ENCODE assay signal across 7 mouse cellular contexts in genomic region chr17:46160090-46160662, GRCm38 (mm10). TPM values are rescaled to one million over a fixed set of nuclear protein-coding genes. Genes with fewer than 3 reads are reported as not detected.
DNase-seq lines count a peak whose midpoint lies in the region; ATAC-seq and TF ChIP-seq lines count a peak whose summit lies in the region.

No protein-coding gene starts in this region.

- peak overlapping the region; percentile 78 for H3K4me2 ChIP-seq in embryonic facial prominence, embryonic 13.5 days
- peak overlapping the region; percentile 83 for H3K4me2 ChIP-seq in limb, embryonic 12.5 days
- H3K4me2 ChIP-seq in midbrain, embryonic 15.5 days, result peak overlapping the region; percentile 65

- peak; percentile 68 for ATAC-seq in embryonic facial prominence, embryonic 13.5 days (ENCODE audit: insufficient number of reproducible peaks, insufficient read depth, low FRiP score, low TSS enrichment, low read depth)
- peak; percentile 67 for ATAC-seq in limb, embryonic 12.5 days (ENCODE audit: insufficient number of reproducible peaks, insufficient read depth, low FRiP score, low TSS enrichment, low read depth)
- ATAC-seq in midbrain, embryonic 15.5 days (replicated peaks), result peak; percentile 58

- H3K4me3 ChIP-seq in embryonic facial prominence, embryonic 13.5 days, result peak overlapping the region; percentile 80
- peak overlapping the region; percentile 49 for H3K4me3 ChIP-seq in kidney, adult 2 months (ENCODE audit: insufficient read depth, low read depth, low read length)
- H3K4me3 ChIP-seq in limb, embryonic 12.5 days (replicated peaks), result peak overlapping the region; percentile 73
- H3K4me3 ChIP-seq in midbrain, embryonic 15.5 days, result peak overlapping the region; percentile 90

- H3K27me3 ChIP-seq in embryonic facial prominence, embryonic 13.5 days, result no peaks in the 10 kb centered on the region
- H3K27me3 ChIP-seq in kidney, adult 2 months (replicated peaks; ENCODE audit: control insufficient read depth, insufficient read depth, low read length), result no peaks in the 10 kb centered on the region
- no peaks in the 10 kb centered on the region for H3K27me3 ChIP-seq in limb, embryonic 12.5 days
- H3K27me3 ChIP-seq in midbrain, embryonic 15.5 days (replicated peaks), result no peaks in the 10 kb centered on the region

- no peak for TF ChIP-seq POLR2A in kidney, adult 2 months (IDR thresholded peaks at IDR 0.05; ENCODE audit: low read depth, low read length)

- H3K9me3 ChIP-seq in embryonic facial prominence, embryonic 13.5 days, result no peaks in the 10 kb centered on the region
- H3K9me3 ChIP-seq in limb, embryonic 12.5 days, result no peaks in the 10 kb centered on the region
- no peaks in the 10 kb centered on the region for H3K9me3 ChIP-seq in midbrain, embryonic 15.5 days

- peak overlapping the region; percentile 88 for H3K27ac ChIP-seq in embryonic facial prominence, embryonic 13.5 days
- peak overlapping the region; percentile 94 for H3K27ac ChIP-seq in kidney, adult 2 months (ENCODE audit: insufficient read depth, low read depth, low read length)
- H3K27ac ChIP-seq in limb, embryonic 12.5 days, result peak overlapping the region; percentile 89
- H3K27ac ChIP-seq in midbrain, embryonic 15.5 days, result peak overlapping the region; percentile 73

- peak overlapping the region; percentile 61 for H3K9ac ChIP-seq in embryonic facial prominence, embryonic 13.5 days
- peak overlapping the region; percentile 67 for H3K9ac ChIP-seq in limb, embryonic 12.5 days (replicated peaks)
- H3K9ac ChIP-seq in midbrain, embryonic 15.5 days, result peak overlapping the region; percentile 85

- TF ChIP-seq CTCF in kidney, adult 2 months (conservative IDR thresholded peaks at IDR 0.05; ENCODE audit: insufficient read depth, insufficient read length, low read depth, low read length), result peak; percentile 35; the same call in 1 of the 2 replicates

- H3K36me3 ChIP-seq in embryonic facial prominence, embryonic 13.5 days, result peaks cover 21% of the 10 kb centered on the region
- no peaks in the 10 kb centered on the region for H3K36me3 ChIP-seq in kidney, adult 2 months (ENCODE audit: control insufficient read depth, insufficient read depth, low read length)
- H3K36me3 ChIP-seq in limb, embryonic 12.5 days, result peaks cover 25% of the 10 kb centered on the region
- peaks cover 6% of the 10 kb centered on the region; the same call in 1 of the 2 replicates for H3K36me3 ChIP-seq in midbrain, embryonic 15.5 days (replicated peaks)

- WGBS in embryonic facial prominence, embryonic 13.5 days, result under 1% methylated on average over 16 of the region's 16 CpGs
- WGBS in kidney, adult 2 months, result under 1% methylated on average over 16 of the region's 16 CpGs
- WGBS in limb, embryonic 12.5 days, result under 1% methylated on average over 16 of the region's 16 CpGs
- under 1% methylated on average over 16 of the region's 16 CpGs for WGBS in midbrain, embryonic 15.5 days

- DNase-seq in adrenal gland, postnatal 25 days, result peak; percentile 91
- peak; percentile 97 to 98 for DNase-seq in heart, adult 18-20 months
- peak; percentile 98 for DNase-seq in kidney, adult 2 months
- peak; percentile 95 to 96 for DNase-seq in spleen, postnatal 10 days (ENCODE audit: low spot score in 2 of 2)

- peaks cover 25% of the 10 kb centered on the region for H3K4me1 ChIP-seq in embryonic facial prominence, embryonic 13.5 days
- peaks cover 8% of the 10 kb centered on the region; the same call in 1 of the 2 replicates for H3K4me1 ChIP-seq in kidney, adult 2 months (ENCODE audit: control insufficient read depth, insufficient read depth, low read length)
- peaks cover 22% of the 10 kb centered on the region for H3K4me1 ChIP-seq in limb, embryonic 12.5 days (replicated peaks)
- peaks cover 26% of the 10 kb centered on the region for H3K4me1 ChIP-seq in midbrain, embryonic 15.5 days

RNA-seq across cellular contexts. Expression of gene Gtpbp2, which starts 0.7 kb away (rescaled TPM):
- total RNA-seq in adrenal gland, postnatal 25 days (2021), result 101 and 112 TPM in 2 replicates
- polyA plus RNA-seq in embryonic facial prominence, embryonic 13.5 days (2015; fragmentation: Nextera tagmentation; extraction: Ambion mirVana), result 45.4 and 49.0 TPM in 2 replicates
- total RNA-seq in heart, adult 18-20 months (2021), result 10 to 100 TPM; 49.5 to 51.2 TPM
- 69.7 and 80.4 TPM in 2 replicates for polyA plus RNA-seq in kidney, adult 2 months (2012; rRNA removed)
- polyA plus RNA-seq in limb, embryonic 12.5 days (2016; fragmentation: Nextera tagmentation; extraction: Ambion mirVana), result 46.5 and 51.0 TPM in 2 replicates
- polyA plus RNA-seq in midbrain, embryonic 15.5 days (2015; fragmentation: Nextera tagmentation; extraction: Ambion mirVana), result 46.2 and 46.3 TPM in 2 replicates

RNA-seq across cellular contexts. Expression of gene Mad2l1bp, which starts 6.8 kb away (rescaled TPM):
- total RNA-seq in adrenal gland, postnatal 25 days (2021), result 18.3 and 20.6 TPM in 2 replicates
- polyA plus RNA-seq in embryonic facial prominence, embryonic 13.5 days (2015; fragmentation: Nextera tagmentation; extraction: Ambion mirVana), result 32.7 and 36.9 TPM in 2 replicates
- 10 to 100 TPM; 28.0 to 30.4 TPM for total RNA-seq in heart, adult 18-20 months (2021)
- polyA plus RNA-seq in kidney, adult 2 months (2012; rRNA removed), result 17.3 and 19.2 TPM in 2 replicates
- polyA plus RNA-seq in limb, embryonic 12.5 days (2016; fragmentation: Nextera tagmentation; extraction: Ambion mirVana), result 36.1 and 36.4 TPM in 2 replicates
- polyA plus RNA-seq in midbrain, embryonic 15.5 days (2015; fragmentation: Nextera tagmentation; extraction: Ambion mirVana), result 21.3 and 24.8 TPM in 2 replicates

RNA-seq across cellular contexts. Expression of gene Rsph9, which starts 16.2 kb away (rescaled TPM):
- 4.4 and 7.6 TPM in 2 replicates for total RNA-seq in adrenal gland, postnatal 25 days (2021)
- polyA plus RNA-seq in embryonic facial prominence, embryonic 13.5 days (2015; fragmentation: Nextera tagmentation; extraction: Ambion mirVana), result 10.6 and 11.7 TPM in 2 replicates
- under 1 TPM; 0.41 to 0.60 TPM for total RNA-seq in heart, adult 18-20 months (2021)
- 34.8 and 37.2 TPM in 2 replicates for polyA plus RNA-seq in kidney, adult 2 months (2012; rRNA removed)
- polyA plus RNA-seq in limb, embryonic 12.5 days (2016; fragmentation: Nextera tagmentation; extraction: Ambion mirVana), result 9.5 and 12.7 TPM in 2 replicates
- polyA plus RNA-seq in midbrain, embryonic 15.5 days (2015; fragmentation: Nextera tagmentation; extraction: Ambion mirVana), result 51.2 and 51.9 TPM in 2 replicates

RNA-seq across cellular contexts. Expression of gene Polh, which starts 42.3 kb away (rescaled TPM):
- total RNA-seq in adrenal gland, postnatal 25 days (2021), result 43.2 and 44.9 TPM in 2 replicates
- 20.4 and 24.4 TPM in 2 replicates for polyA plus RNA-seq in embryonic facial prominence, embryonic 13.5 days (2015; fragmentation: Nextera tagmentation; extraction: Ambion mirVana)
- 1 to 10 TPM; 8.0 to 9.5 TPM for total RNA-seq in heart, adult 18-20 months (2021)
- polyA plus RNA-seq in kidney, adult 2 months (2012; rRNA removed), result 3.8 and 4.0 TPM in 2 replicates
- polyA plus RNA-seq in limb, embryonic 12.5 days (2016; fragmentation: Nextera tagmentation; extraction: Ambion mirVana), result 15.4 and 16.0 TPM in 2 replicates
- 7.4 and 8.2 TPM in 2 replicates for polyA plus RNA-seq in midbrain, embryonic 15.5 days (2015; fragmentation: Nextera tagmentation; extraction: Ambion mirVana)

RNA-seq across cellular contexts. Expression of gene Xpo5, which starts 42.4 kb away (rescaled TPM):
- 83.4 and 92.1 TPM in 2 replicates for total RNA-seq in adrenal gland, postnatal 25 days (2021)
- polyA plus RNA-seq in embryonic facial prominence, embryonic 13.5 days (2015; fragmentation: Nextera tagmentation; extraction: Ambion mirVana), result 43.6 and 43.8 TPM in 2 replicates
- total RNA-seq in heart, adult 18-20 months (2021), result 10 to 100 TPM; 20.5 to 21.7 TPM
- 18.5 and 20.5 TPM in 2 replicates for polyA plus RNA-seq in kidney, adult 2 months (2012; rRNA removed)
- polyA plus RNA-seq in limb, embryonic 12.5 days (2016; fragmentation: Nextera tagmentation; extraction: Ambion mirVana), result 61.6 and 63.1 TPM in 2 replicates
- 40.4 and 41.0 TPM in 2 replicates for polyA plus RNA-seq in midbrain, embryonic 15.5 days (2015; fragmentation: Nextera tagmentation; extraction: Ambion mirVana)

Comparison
In these comparisons a context has a peak if more than half of its experiments do, and no peak if none do; other contexts are left out.
1. Peak in every context shown above with its lines: DNase-seq, ATAC-seq, H3K4me3 ChIP-seq and H3K27ac ChIP-seq.